Mouse (Mus musculus): ENCODE measurements at regions not wholly inside any gene's neighbourhood (a gene's known extent, or its start where the extent isn't known, plus 50 kb on each side); places are given as distances from the start of the nearest gene placed in this dataset.

- DNase-seq (ENCODE audit: extremely low read depth, insufficient read length, low spot score) = peak; percentile 88
Measured at GRCm38 (mm10) chr17:14610791-14611522, 83.1 kb downstream of the Thbs2 start.

- DNase-seq (ENCODE audit: extremely low read depth, insufficient read length, low spot score) = peak; percentile 81
Measured at GRCm38 (mm10) chr17:14608845-14609244, 85.2 kb downstream of the Thbs2 start.

GRCm38 (mm10) chr17:14606356-14606989, 87.6 kb downstream of the Thbs2 start:
- DNase-seq (ENCODE audit: extremely low read depth, insufficient read length, low spot score) = no peak

- DNase-seq (ENCODE audit: extremely low read depth, insufficient read length, low spot score) = no peak
Measured at GRCm38 (mm10) chr17:14599681-14600080, 94.4 kb downstream of the Thbs2 start.

GRCm38 (mm10) chr17:14596470-14596869, 97.6 kb downstream of the Thbs2 start:
- no peak for DNase-seq (ENCODE audit: extremely low read depth, insufficient read length, low spot score)

- no peak for DNase-seq (ENCODE audit: extremely low read depth, insufficient read length, low spot score)
Measured at GRCm38 (mm10) chr17:14595525-14595924, 98.5 kb downstream of the Thbs2 start.

GRCm38 (mm10) chr17:14588086-14588817, 105.8 kb downstream of the Thbs2 start:
- DNase-seq (ENCODE audit: extremely low read depth, insufficient read length, low spot score) = no peak

- no peak for DNase-seq (ENCODE audit: extremely low read depth, insufficient read length, low spot score)
Measured at GRCm38 (mm10) chr17:14579671-14580070, 114.4 kb downstream of the Thbs2 start.

GRCm38 (mm10) chr17:14578721-14579120, 115.3 kb downstream of the Thbs2 start:
- DNase-seq (ENCODE audit: extremely low read depth, insufficient read length, low spot score) = no peak

- DNase-seq (ENCODE audit: extremely low read depth, insufficient read length, low spot score) = no peak
Measured at GRCm38 (mm10) chr17:14578194-14578593, 115.8 kb downstream of the Thbs2 start.

- DNase-seq (ENCODE audit: extremely low read depth, insufficient read length, low spot score) = no peak
Measured at GRCm38 (mm10) chr17:14576159-14576558, 117.9 kb downstream of the Thbs2 start.

GRCm38 (mm10) chr17:14571143-14571542, 122.9 kb downstream of the Thbs2 start:
- no peak for DNase-seq (ENCODE audit: extremely low read depth, insufficient read length, low spot score)

- no peak for DNase-seq (ENCODE audit: extremely low read depth, insufficient read length, low spot score)
Measured at GRCm38 (mm10) chr17:14570266-14570775, 123.7 kb downstream of the Thbs2 start.

- DNase-seq (ENCODE audit: extremely low read depth, insufficient read length, low spot score) = no peak
Measured at GRCm38 (mm10) chr17:14562191-14562590, 131.8 kb downstream of the Thbs2 start.

- DNase-seq (ENCODE audit: extremely low read depth, insufficient read length, low spot score) = no peak
Measured at GRCm38 (mm10) chr17:14557214-14557613, 136.8 kb downstream of the Thbs2 start.

GRCm38 (mm10) chr17:14553195-14553594, 140.8 kb downstream of the Thbs2 start:
- DNase-seq (ENCODE audit: extremely low read depth, insufficient read length, low spot score) = no peak

GRCm38 (mm10) chr17:14552081-14552480, 142.0 kb downstream of the Thbs2 start:
- DNase-seq (ENCODE audit: extremely low read depth, insufficient read length, low spot score) = no peak

GRCm38 (mm10) chr17:14551610-14552009, 142.4 kb downstream of the Thbs2 start:
- DNase-seq (ENCODE audit: extremely low read depth, insufficient read length, low spot score) = no peak

GRCm38 (mm10) chr17:14545822-14546473, 148.1 kb downstream of the Thbs2 start:
- DNase-seq (ENCODE audit: extremely low read depth, insufficient read length, low spot score) = peak; percentile 90

GRCm38 (mm10) chr17:14544343-14545002, 149.6 kb downstream of the Thbs2 start:
- DNase-seq (ENCODE audit: extremely low read depth, insufficient read length, low spot score) = no peak
